Mouse (Mus musculus) cerebellum, adult 2 months (tissue): ENCODE measurements around the gene Vsig10. TPM values are rescaled to one million over a fixed set of nuclear protein-coding genes. Genes with fewer than 3 reads are reported as not detected.
"Not testable (repeated sequence)": the region's sequence is repeated elsewhere in the genome, so short reads cannot be mapped to it uniquely, and the experiment has no call there.

Source experiments
- DNase-seq, 2 experiments: peaks; one replicate each; pipeline ENCODE4 v3.0.0; 2021
- H3K27ac ChIP-seq: fragments of 200-500 bp; 2 replicates; pipeline ENCODE4 v1.5.1; 2012; ENCODE audit warnings: low read length, control low read depth, inconsistent platforms; ENCODE audit not compliant: insufficient read depth
- H3K27me3 ChIP-seq: fragments of 200-500 bp; 2 replicates; pipeline ENCODE4 v1.6.1; 2012; ENCODE audit warnings: inconsistent platforms, mild to moderate bottlenecking, low read length, moderate library complexity; ENCODE audit not compliant: control insufficient read depth, insufficient read depth
- H3K4me1 ChIP-seq: fragments of 200-500 bp; 2 replicates; pipeline ENCODE4 v1.6.1; 2011; ENCODE audit warnings: low read length; ENCODE audit not compliant: control insufficient read depth, insufficient read depth
- H3K4me3 ChIP-seq: fragments of 200-500 bp; replicated peaks from 2 replicates; pipeline ENCODE3; 2011; ENCODE audit warnings: mild to moderate bottlenecking, low read depth, low read length, control low read depth; ENCODE audit not compliant: insufficient read depth
- CTCF ChIP-seq: fragments of 200-500 bp; IDR thresholded peaks from 2 replicates; pipeline ENCODE4 v1.5.1; 2011; ENCODE audit warnings: low read depth, mild to moderate bottlenecking, control low read depth, low read length, moderate library complexity, borderline replicate concordance; ENCODE audit not compliant: insufficient read depth
- POLR2A ChIP-seq: fragments of 200-500 bp; IDR thresholded peaks from 2 replicates; pipeline ENCODE4 v1.6.1; 2011; ENCODE audit warnings: low read length, control low read depth, borderline replicate concordance; ENCODE audit not compliant: insufficient read depth
- WGBS: fragments of 180-500 bp; shearing (Covaris S2); methylation state at CpG from one replicate; pipeline ENCODE4 v1.1.7; 2018; 5-methylcytosine and 5-hydroxymethylcytosine counted together
- polyA plus RNA-seq: library from polyadenylated mRNA; depleted of rRNA; stranded (reverse); fragments of >200 nt; gene quantifications from 2 replicates; pipeline ENCODE4 v1.2.3, GENCODE M21; 2012

Gene Vsig10
- polyA plus RNA-seq, 1 experiment: 3.9 TPM

DNA sequence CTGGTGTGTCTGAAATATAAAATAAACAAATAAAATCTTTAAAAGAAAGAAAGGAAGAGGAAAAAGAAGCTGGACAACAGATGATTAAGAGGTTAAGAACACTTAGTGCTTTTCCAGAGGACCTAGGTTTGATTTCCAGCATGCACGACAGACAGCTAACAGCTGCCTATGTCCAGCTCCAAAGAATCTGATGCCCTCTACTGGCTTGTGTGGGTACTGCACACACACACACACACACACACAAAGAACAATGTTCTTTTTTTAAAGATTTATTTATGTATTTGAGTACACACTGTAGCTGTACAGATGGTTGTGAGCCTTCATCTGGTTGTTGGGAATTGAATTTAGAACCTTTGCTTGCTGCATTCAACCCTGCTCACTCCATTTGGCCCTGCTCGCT, 28.8 kb upstream of the Vsig10 start:
- no peak for DNase-seq
- Histone ChIP-seq H3K4me3 (no peak overlapping the region), H3K4me1 (peaks cover 3% of the 10 kb centered on the region; the same call in 1 of the 2 replicates), H3K27ac (no peak overlapping the region), H3K27me3 (no peaks in the 10 kb centered on the region)
- TF ChIP-seq CTCF: no peak
- no peak for TF ChIP-seq POLR2A
- WGBS: 89% methylated on average over 2 of the region's 2 CpGs

- TF ChIP-seq CTCF (no peak), POLR2A (no peak)
- Histone ChIP-seq H3K27me3 (no peaks in the 10 kb centered on the region), H3K4me1 (no peaks in the 10 kb centered on the region), H3K27ac (no peak overlapping the region), H3K4me3 (no peak overlapping the region)
- WGBS: 83% methylated on average over 3 of the region's 3 CpGs
- DNase-seq: no peak
Observed at GRCm38 (mm10) chr5:117291312-117291711, 27.6 kb upstream of the Vsig10 start.

GRCm38 (mm10) chr5:117292547-117292946, 26.3 kb upstream of the Vsig10 start:
- no peak overlapping the region for H3K4me3 ChIP-seq
- no peaks in the 10 kb centered on the region for H3K4me1 ChIP-seq
- TF ChIP-seq POLR2A: no peak
- TF ChIP-seq CTCF: no peak
- 70% methylated on average over 6 of the region's 6 CpGs for WGBS
- no peaks in the 10 kb centered on the region for H3K27me3 ChIP-seq
- no peak for DNase-seq
- H3K27ac ChIP-seq: no peak overlapping the region

- 85% methylated on average over 3 of the region's 3 CpGs for WGBS
- DNase-seq, H3K4me3 ChIP-seq, H3K4me1 ChIP-seq, H3K27ac ChIP-seq, H3K27me3 ChIP-seq: not testable (repeated sequence)
Observed at GRCm38 (mm10) chr5:117293776-117294175, 25.1 kb upstream of the Vsig10 start.

DNA sequence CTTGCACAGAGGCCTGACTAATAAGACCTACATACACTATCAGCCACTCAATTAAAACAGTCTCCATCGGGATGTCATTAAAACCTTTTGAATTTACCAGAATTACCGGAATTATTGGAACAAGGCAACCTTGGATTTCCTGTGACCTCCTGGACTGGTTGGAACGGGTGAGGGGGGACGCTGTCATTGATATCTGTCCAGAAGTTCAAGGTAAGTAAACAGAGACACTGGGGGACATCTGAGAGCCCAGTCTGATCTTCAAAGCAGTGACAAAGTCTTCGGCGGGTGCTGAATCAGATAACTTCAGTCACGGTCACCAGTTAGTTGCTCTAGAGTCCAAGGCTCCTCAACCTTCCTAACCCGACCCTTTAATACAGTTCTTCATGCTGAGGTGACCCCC, 23.9 kb upstream of the Vsig10 start:
- no peaks in the 10 kb centered on the region for H3K27me3 ChIP-seq
- TF ChIP-seq CTCF: no peak
- no peak for TF ChIP-seq POLR2A
- no peak overlapping the region for H3K4me3 ChIP-seq
- 92% methylated on average over 8 of the region's 8 CpGs for WGBS
- H3K4me1 ChIP-seq: no peaks in the 10 kb centered on the region
- H3K27ac ChIP-seq: no peak overlapping the region
- no peak for DNase-seq

DNA sequence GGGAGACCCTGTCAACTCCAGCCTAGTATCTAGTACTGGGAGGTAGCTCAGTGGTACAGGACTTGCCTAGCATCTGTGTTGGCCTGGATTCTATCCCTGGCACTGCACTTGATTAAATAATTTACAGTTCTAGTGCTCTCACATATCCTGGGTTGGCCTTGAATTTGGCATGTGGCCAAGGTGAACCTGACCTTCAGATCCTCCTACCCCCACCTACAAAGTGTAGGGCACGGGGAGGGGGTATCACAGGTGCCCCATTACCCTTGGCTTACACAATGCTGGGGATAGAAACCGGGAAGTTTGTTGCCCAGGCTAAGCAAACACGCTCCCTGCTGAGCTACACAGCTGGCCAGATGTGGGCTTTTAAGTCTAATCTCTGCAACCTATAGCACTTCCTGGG, 16.0 kb upstream of the Vsig10 start:
- H3K4me1 ChIP-seq: no peaks in the 10 kb centered on the region
- no peak for TF ChIP-seq POLR2A
- TF ChIP-seq CTCF: no peak
- no peak overlapping the region for H3K27ac ChIP-seq
- no peak overlapping the region for H3K4me3 ChIP-seq
- 77% methylated on average over 3 of the region's 3 CpGs for WGBS
- H3K27me3 ChIP-seq: no peaks in the 10 kb centered on the region
- DNase-seq: no peak

GRCm38 (mm10) chr5:117303691-117304579, 14.9 kb upstream of the Vsig10 start:
- H3K4me1 ChIP-seq: no peaks in the 10 kb centered on the region
- TF ChIP-seq CTCF (no peak), POLR2A (no peak)
- H3K4me3 ChIP-seq: no peak overlapping the region
- 40% methylated on average over 18 of the region's 18 CpGs for WGBS
- no peaks in the 10 kb centered on the region for H3K27me3 ChIP-seq
- H3K27ac ChIP-seq: no peak overlapping the region
- DNase-seq: no peak

- TF ChIP-seq POLR2A (no peak), CTCF (peak; percentile 78; the same call in 1 of the 2 replicates)
- Histone ChIP-seq H3K4me1 (no peaks in the 10 kb centered on the region), H3K4me3 (no peak overlapping the region), H3K27me3 (no peaks in the 10 kb centered on the region), H3K27ac (no peak overlapping the region)
- WGBS: 54% methylated on average over 7 of the region's 7 CpGs
- peak; percentile 64 to 75 for DNase-seq
Observed at GRCm38 (mm10) chr5:117304947-117305346, 13.9 kb upstream of the Vsig10 start.

GRCm38 (mm10) chr5:117305754-117306153, 13.1 kb upstream of the Vsig10 start:
- no peaks in the 10 kb centered on the region for H3K27me3 ChIP-seq
- no peak for DNase-seq
- H3K4me3 ChIP-seq: no peak overlapping the region
- no peak for TF ChIP-seq POLR2A
- WGBS: 94% methylated on average over 5 of the region's 5 CpGs
- H3K27ac ChIP-seq: no peak overlapping the region
- H3K4me1 ChIP-seq: no peaks in the 10 kb centered on the region
